Mouse (Mus musculus): ENCODE results near the gene Cul4a.
A peak's percentile ranks its signal among the peaks of the same experiment; 100 is the strongest.
"Not testable (repeated sequence)": the region's sequence is repeated elsewhere in the genome, so short reads cannot be mapped to it uniquely, and the experiment has no call there.

Cul4a gene

DNA sequence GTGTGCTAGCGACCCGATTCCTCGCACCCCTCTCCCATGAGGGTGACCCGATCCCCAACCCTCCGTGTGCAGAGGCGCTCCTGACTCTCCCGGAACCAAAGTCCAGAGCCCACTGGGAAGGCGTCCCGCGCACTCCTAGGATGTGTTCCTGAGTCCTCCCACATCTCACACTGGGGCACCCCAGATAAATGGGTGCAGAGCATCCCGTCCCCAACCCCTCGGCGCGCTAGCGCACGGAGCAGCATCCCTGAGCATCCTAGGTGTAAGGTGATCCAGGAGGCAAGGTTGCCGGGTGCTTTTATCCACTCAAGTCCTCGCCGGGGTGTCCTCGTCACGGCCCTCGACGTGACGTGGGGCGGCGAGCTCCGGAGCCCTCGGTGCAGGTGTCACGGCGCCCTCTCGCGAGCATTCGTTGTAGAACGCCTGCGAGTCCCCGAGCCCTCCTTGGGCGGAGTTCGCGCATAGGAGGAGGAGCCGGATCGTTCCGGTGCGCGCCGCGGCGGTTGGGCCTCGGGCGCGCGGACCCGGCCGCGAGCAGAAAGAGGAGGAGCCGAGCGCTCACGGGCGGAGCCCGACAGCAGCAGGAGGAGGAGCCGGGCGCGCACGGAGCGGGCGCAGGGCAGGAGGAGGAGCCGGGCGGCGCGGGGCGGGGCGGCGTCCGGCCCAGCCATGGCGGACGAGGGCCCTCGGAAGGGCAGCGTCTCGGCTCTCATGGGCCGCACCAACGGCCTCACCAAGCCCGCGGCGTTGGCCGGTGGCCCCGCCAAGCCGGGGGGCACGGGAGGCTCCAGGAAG is at the start of gene Cul4a, which contains the start of gene Pcid2:
Cul4a (plus strand) TSS at position 535 of the 795 bp plus-strand sequence.
Pcid2 (minus strand) TSS at position 373 of the 795 bp plus-strand sequence.
- DNase-seq (ENCODE audit: low read depth): peak; percentile 91

DNA sequence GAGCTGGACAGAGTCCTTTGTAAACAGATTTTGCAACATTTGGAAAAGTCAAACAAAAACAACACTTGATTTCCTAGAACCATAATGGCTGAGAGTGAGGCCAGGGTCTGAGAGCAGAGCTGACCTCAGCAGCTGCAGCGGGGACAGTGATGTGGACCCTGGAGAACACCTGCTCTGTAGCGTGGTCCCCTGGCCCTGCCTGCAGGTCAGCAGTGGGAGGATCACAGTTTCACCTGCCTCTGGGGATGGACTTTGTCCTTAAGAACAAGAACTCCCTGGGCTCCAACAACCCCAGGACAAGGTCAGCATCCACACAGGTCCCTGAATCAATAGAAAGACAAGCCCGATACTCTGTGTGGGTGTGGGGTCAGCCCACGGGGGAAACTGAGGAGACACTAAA is 48.1 kb upstream of the Cul4a start:
- no peak for DNase-seq (ENCODE audit: low read depth)

DNA sequence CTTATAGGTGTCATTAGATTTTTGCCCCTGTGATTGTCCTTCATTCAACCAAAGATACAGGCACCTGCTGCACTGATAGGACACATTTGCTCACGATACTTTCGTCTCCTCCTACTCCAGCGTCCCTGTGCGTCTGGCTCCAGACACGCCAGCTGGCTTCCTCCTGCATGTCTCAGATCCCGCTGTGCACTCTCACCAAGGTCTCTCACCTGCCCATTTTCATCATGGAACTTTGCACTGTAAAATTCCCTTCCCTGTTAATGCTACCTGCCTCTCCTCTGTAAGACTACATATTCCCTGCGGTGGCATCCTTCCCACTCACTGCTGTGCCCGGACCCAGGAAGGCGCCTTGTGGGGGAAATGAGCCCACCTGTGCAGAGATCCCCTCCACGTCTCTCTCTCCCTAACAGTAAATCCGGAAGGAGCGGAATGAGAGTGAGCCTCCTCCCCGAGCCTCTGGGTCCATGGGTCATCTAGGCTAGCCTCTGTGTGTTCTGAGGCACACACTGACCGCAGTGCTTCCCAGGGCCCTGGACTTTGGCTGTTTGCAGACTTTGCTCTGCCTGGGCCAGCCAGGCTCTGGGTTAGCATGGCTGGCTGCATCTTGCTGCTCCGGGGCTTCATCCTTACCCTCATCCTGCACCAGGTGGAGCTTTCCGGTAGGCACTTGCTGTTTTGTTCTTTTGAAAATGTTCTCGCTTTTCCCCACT is 44.8 kb upstream of the Cul4a start, which contains the start of gene Proz:
Proz (plus strand) TSS at position 474 of the 710 bp plus-strand sequence.
- DNase-seq (ENCODE audit: low read depth): no peak

DNA sequence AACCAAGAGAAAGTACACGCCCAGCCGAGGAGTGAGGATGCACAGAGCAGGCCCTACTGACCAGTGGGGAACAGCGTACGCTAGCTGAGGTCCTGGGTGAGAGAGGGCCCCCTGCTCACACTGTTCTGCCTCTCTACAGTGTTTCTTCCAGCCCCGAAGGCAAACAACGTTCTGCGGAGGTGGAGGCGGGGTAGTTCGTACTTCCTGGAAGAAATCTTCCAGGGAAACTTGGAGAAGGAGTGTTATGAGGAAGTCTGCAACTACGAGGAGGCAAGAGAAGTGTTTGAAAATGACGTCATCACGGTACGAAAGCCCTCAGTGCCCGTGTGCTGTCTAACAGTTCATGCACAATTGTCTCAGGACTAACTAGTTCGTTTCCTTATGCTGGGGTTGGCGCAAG is 42.3 kb upstream of the Cul4a start:
- no peak for DNase-seq (ENCODE audit: low read depth)

- no peak for DNase-seq (ENCODE audit: low read depth)
Observed at GRCm38 (mm10) chr8:13073255-13073654, 32.2 kb upstream of the Cul4a start.

DNA sequence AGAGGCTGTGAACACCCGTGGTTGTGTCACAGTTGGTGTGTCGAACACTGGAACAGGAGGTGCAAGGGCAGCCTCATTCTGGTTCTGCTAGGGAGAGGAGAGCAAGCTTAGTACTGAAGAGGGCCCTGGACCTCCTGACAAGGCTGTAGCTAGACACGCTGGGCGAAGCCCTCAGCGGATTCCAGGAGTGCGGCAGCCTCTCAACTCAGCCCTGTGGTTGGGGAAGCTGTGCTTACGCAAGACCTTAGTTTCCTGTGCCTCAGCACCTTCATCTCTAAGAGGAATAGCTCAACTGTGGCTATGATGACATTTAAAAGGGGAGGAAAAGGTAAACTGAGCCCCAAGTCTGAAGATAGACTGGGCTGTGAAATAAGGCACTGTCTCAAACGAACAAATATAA is 30.4 kb upstream of the Cul4a start:
- no peak for DNase-seq (ENCODE audit: low read depth)

DNA sequence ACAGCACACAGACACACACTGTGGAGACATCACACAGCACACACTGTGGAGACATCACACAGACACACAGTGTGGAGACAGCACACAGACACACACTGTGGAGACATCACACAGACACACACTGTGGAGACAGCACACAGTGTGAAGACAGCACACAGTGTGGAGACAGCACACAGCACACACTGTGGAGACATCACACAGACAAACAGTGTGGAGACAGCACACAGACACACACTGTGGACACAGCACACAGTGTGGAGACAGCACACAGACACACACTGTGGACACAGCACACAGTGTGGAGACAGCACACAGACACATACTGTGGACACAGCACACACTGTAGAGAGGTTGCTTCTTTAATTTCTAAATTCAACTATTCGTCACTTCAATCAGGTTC is 29.8 kb upstream of the Cul4a start:
- DNase-seq (ENCODE audit: low read depth): not testable (repeated sequence)

DNA sequence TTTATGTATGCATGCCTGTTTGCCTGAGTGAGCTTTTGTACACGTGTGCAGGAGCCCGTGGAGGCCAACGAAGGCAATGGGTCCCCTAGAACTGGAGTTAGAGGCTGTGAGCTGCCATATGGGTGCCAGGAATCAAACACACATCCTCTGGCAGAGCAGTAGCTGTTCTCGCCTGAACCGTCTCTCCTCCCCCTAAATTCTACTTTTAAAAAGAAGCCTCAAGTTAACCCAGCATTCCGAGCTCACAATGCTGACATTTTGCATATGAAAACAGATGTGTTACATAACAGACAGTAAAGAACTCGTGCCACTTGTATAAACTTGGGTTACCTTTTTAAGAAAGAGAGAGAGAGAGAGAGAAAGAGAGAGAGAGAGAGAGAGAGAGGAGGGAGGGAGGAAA is 27.9 kb upstream of the Cul4a start:
- no peak for DNase-seq (ENCODE audit: low read depth)

DNA sequence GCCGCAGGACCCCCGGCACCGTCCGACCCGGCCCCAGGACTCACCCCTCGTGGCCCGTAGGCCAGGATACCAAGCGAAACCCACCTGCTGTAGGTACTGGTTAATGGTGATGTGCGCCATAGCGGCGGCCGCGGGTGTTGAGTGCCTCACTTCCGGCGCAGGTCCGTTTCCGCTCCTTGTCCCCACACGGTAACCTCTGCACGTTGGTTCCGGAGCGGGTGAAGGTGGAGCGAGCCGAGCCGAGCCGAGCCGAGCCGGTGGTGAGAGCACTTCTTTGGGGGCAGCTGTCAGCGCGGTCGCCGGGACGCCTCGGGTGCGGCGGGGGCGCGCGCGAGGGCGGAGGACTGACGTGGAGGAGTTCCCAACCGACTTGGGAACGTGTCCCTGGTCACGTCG is 732 bp upstream of the Cul4a start:
- DNase-seq (ENCODE audit: low read depth): peak; percentile 72

- no peak for DNase-seq (ENCODE audit: low read depth)
Observed at GRCm38 (mm10) chr8:13105908-13106551, 609 bp downstream of the Cul4a start.

GRCm38 (mm10) chr8:13107990-13108638 is 2.7 kb downstream of the Cul4a start:
- DNase-seq (ENCODE audit: low read depth): no peak

- no peak for DNase-seq (ENCODE audit: low read depth)
Observed at GRCm38 (mm10) chr8:13108967-13109366, 3.5 kb downstream of the Cul4a start.

GRCm38 (mm10) chr8:13109416-13109960 is 4.1 kb downstream of the Cul4a start:
- no peak for DNase-seq (ENCODE audit: low read depth)

GRCm38 (mm10) chr8:13111917-13112316 is 6.5 kb downstream of the Cul4a start:
- DNase-seq (ENCODE audit: low read depth): no peak

DNA sequence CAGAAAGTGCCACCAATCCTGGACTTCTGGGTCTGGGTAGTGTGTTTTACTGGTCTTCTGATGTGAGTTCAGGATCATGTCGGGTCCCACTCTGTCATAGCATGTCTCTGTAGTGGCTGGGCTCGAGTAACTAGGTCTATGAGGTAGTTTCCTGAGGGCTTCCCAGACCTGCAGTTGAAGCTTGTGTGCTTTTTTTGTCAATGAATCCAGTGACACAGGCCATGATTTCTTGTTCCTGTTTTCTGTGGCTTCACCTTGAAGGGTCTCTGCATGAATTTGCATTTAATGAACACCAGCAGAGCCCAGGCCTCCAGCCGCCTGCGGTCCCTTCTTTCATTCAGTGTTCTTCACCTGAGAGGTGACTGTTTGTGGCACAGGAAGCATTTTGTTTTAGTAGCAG is 7.8 kb downstream of the Cul4a start:
- DNase-seq (ENCODE audit: low read depth): no peak

GRCm38 (mm10) chr8:13117096-13117495 is 11.7 kb downstream of the Cul4a start:
- no peak for DNase-seq (ENCODE audit: low read depth)

DNA sequence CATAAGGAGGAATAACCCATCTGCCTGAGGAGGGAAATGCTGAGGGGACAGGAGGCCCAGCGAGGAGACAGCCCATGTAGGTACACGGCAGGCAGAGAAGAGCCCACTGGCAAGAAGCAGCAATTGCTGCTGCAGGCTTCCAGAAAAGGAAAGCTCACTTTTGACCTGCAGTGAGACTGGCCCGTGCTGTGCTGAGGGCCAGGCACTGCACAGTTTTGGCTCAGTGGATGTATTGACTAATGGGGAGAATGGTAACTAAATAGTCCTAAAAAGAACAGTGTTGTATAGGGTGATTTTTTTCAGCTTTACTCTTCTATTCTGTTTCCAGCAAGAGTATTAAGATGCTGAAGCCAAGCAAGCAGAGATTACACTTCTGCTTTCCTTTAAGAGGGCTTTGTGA is 13.1 kb downstream of the Cul4a start:
- DNase-seq (ENCODE audit: low read depth): no peak

- DNase-seq (ENCODE audit: low read depth): no peak
Observed at GRCm38 (mm10) chr8:13120882-13121665, 15.7 kb downstream of the Cul4a start.

GRCm38 (mm10) chr8:13122887-13123421 is 17.5 kb downstream of the Cul4a start:
- no peak for DNase-seq (ENCODE audit: low read depth)

DNA sequence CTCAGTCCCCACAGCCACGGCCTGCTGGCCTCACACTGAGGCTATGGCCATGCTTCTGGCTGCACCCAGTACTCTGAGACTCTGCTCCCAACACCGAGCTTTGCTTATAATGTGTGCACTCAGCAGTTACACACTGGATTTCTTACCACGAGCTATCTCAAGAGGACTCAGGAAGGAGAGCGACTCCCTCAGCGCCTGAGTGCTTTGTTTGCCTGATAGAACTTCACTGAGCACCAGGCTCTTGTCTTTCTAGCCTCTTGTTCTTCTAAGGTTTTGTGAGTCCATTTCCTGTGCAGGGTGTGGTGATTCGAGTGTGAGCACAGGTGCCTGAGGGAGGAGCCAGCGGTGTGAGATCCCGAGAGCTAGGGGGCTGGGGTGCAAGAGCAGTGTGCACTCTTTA is 19.5 kb downstream of the Cul4a start:
- no peak for DNase-seq (ENCODE audit: low read depth)

GRCm38 (mm10) chr8:13132220-13132619 is 26.8 kb downstream of the Cul4a start:
- DNase-seq (ENCODE audit: low read depth): peak; percentile 44

All from fibroblast of lung, adult 2 months (primary cell).